Mouse (Mus musculus) liver, postnatal 0 days (tissue): ENCODE measurements around the gene Naa50. TPM values are rescaled to one million over a fixed set of nuclear protein-coding genes. Genes with fewer than 3 reads are reported as not detected.

Source experiments
- ATAC-seq: fragments of 200-750 bp; cut with Nextera tagmentation; 2 replicates; pipeline ENCODE4 v1.8.0; 2017; ENCODE audit warnings: mild to moderate bottlenecking, moderate library complexity
- DNase-seq: peaks from one replicate; pipeline ENCODE4 v3.0.0-alpha.2; 2016
- H3K27ac ChIP-seq: fragments of 300-500 bp; sonication (generic); 2 replicates; pipeline ENCODE4 v1.5.1; 2014; ENCODE audit warnings: antibody characterized with exemption, moderate library complexity, mild to moderate bottlenecking, low read depth
- H3K27me3 ChIP-seq: fragments of 300-500 bp; sonication (generic); 2 replicates; pipeline ENCODE4 v1.6.1; 2014; ENCODE audit warnings: low read length, control low read depth, mixed read lengths; ENCODE audit not compliant: insufficient read depth
- H3K36me3 ChIP-seq: fragments of 300-500 bp; sonication (generic); replicated peaks from 2 replicates; pipeline ENCODE4 v1.6.1; 2014; ENCODE audit warnings: mild to moderate bottlenecking, control low read depth, low read length, moderate library complexity, mixed read lengths; ENCODE audit not compliant: insufficient read depth
- H3K4me1 ChIP-seq: fragments of 300-500 bp; sonication (generic); 2 replicates; pipeline ENCODE4 v1.6.1; 2014; ENCODE audit warnings: antibody characterized with exemption, mild to moderate bottlenecking, control low read depth; ENCODE audit not compliant: insufficient read depth
- H3K4me2 ChIP-seq: fragments of 300-500 bp; sonication (generic); 2 replicates; pipeline ENCODE4 v1.6.1; 2014; ENCODE audit warnings: low read depth, mild to moderate bottlenecking, low read length, moderate library complexity, mixed read lengths
- H3K4me3 ChIP-seq: fragments of 300-500 bp; sonication (generic); 2 replicates; pipeline ENCODE4 v1.5.1; 2014; ENCODE audit warnings: low read depth, low read length
- H3K9ac ChIP-seq: fragments of 300-500 bp; sonication (generic); replicated peaks from 2 replicates; pipeline ENCODE4 v1.6.1; 2014; ENCODE audit warnings: mild to moderate bottlenecking, moderate library complexity
- H3K9me3 ChIP-seq: fragments of 300-500 bp; sonication (generic); 2 replicates; pipeline ENCODE4 v1.6.1; 2016; ENCODE audit warnings: mild to moderate bottlenecking, control low read depth, low read length, mixed read lengths
- CTCF ChIP-seq: sonication (generic); IDR thresholded peaks from 2 replicates; pipeline ENCODE4 v1.5.1; 2016; ENCODE audit warnings: antibody characterized with exemption, low read depth
- EP300 ChIP-seq: IDR thresholded peaks from 2 replicates; pipeline ENCODE4 v1.6.1; 2016; ENCODE audit warnings: antibody characterized with exemption, low read depth, mild to moderate bottlenecking
- WGBS: fragments of 180-500 bp; shearing (Covaris S2); extraction: QIAGEN DNeasy Blood & Tissue Kit; methylation state at CpG from one replicate; pipeline ENCODE4 v1.1.7; 2014; ENCODE audit not compliant: insufficient replicate concordance; 5-methylcytosine and 5-hydroxymethylcytosine counted together
- polyA plus RNA-seq: library from polyadenylated mRNA; unstranded; fragments of >200 nt; fragmentation: Nextera tagmentation; extraction: Ambion mirVana; gene quantifications from 2 replicates; pipeline ENCODE4 v1.2.1, GENCODE M21; 2015

Gene Naa50
- polyA plus RNA-seq = 39.7 and 46.5 TPM in 2 replicates

DNA sequence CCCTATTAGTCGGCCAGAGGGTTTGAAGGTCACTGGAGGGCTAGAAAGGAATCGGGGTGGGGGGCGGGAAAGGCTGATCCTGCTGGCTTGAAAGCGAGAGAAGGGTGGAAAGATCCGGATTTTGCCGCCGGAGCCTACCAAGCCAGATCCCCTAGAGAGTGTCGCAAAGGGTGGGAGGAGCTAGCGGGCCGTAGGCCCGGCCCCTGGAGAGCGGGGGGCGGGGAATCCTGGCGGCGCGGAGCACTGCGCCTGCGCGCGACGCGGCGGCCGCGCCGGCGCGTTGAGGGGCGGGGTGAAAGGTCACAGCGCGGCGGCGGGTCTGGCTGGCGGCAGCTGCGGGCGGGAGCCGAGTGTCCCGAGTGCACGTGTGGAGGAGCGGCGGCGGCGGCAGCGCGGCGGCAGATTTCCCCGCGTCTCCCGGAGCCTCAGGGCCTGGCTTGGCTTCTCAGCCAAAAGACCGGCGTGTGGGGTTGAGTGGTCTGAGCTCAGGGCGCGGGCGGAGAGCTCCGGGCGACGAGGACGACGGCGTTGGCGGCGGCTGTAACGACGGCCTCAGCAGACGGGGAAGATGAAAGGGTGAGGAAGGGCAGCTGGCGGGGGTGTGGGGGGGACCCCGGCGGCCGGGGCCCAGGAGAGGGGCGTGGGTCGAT is at the start of gene Naa50, which contains the start of gene Atp6v1a:
TSS of gene Naa50 (plus strand) at position 295 of the 650 bp plus-strand sequence.
TSS of gene Atp6v1a (minus strand) at position 170 of the 650 bp plus-strand sequence.
- Histone ChIP-seq H3K9ac (peak within 1 kb of the TSS; percentile 98), H3K9me3 (no peaks in the 10 kb centered on the region), H3K4me2 (peak within 1 kb of the TSS; percentile 96), H3K27me3 (no peaks in the 10 kb centered on the region), H3K4me3 (peak within 1 kb of the TSS; percentile 89), H3K4me1 (peaks cover 25% of the 10 kb centered on the region), H3K36me3 (no peaks in the 10 kb centered on the region), H3K27ac (peak within 1 kb of the TSS; percentile 99)
- ATAC-seq (peak; percentile 83), DNase-seq (peak; percentile 95)
- TF ChIP-seq EP300 (no peak), CTCF (no peak)
- under 1% methylated on average over 67 of the region's 71 CpGs for WGBS

DNA sequence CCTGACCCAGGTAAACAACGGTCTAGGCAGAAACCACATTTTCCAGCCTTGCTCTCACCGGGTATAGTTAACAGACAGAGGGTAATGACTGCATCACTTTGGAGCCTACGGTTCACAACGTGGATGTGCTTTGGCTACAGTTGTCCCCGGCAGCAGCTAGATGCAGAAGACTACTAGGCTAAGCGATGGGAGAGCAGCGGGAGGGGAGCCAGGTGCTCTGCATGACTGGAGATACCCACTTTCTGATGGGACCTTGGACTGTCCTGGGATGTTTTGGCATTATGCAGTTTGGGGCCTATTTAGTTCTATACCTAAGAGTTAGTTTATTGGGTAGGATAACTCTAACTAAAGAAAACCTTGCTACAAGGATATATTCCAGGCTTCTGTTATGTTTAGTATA is 40.3 kb upstream of the Naa50 start:
- H3K4me3 ChIP-seq = no peak overlapping the region
- H3K36me3 ChIP-seq = peaks cover 77% of the 10 kb centered on the region
- no peaks in the 10 kb centered on the region for H3K9me3 ChIP-seq
- no peak for ATAC-seq
- H3K27ac ChIP-seq = no peak overlapping the region
- H3K9ac ChIP-seq = no peak overlapping the region
- no peak overlapping the region for H3K4me2 ChIP-seq
- TF ChIP-seq CTCF = no peak
- no peak for TF ChIP-seq EP300
- no peak for DNase-seq
- H3K27me3 ChIP-seq = no peaks in the 10 kb centered on the region
- WGBS = 90% methylated on average over 7 of the region's 7 CpGs
- H3K4me1 ChIP-seq = no peaks in the 10 kb centered on the region

DNA sequence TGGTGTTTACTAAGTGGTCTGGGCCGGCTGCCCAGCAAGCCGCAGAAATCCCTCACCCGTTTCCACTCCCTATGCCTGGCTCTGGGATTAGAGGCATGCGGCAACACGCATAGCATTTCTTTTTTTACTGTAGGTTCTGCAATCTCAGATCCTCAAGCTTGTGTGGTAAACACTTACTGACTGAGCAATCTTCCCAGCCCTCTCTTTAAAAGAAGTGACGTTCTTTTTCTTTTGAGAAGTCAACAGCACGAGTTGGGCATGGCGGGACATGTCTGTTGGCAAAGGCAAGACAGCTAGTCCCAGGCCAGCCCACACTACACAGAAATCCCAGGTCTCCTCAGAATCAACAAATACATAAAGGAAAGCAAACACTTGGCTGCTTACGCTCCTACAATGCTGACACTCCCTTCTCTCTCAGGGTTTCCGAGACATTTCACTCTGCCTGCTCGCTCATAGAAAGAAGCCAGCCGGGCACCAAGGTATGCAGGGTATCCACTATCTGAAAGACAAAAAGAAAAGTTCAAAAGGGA is 38.4 kb upstream of the Naa50 start:
- H3K4me2 ChIP-seq = no peak overlapping the region
- no peak for DNase-seq
- no peak for ATAC-seq
- no peaks in the 10 kb centered on the region for H3K9me3 ChIP-seq
- peaks cover 71% of the 10 kb centered on the region for H3K36me3 ChIP-seq
- H3K27ac ChIP-seq = no peak overlapping the region
- no peaks in the 10 kb centered on the region for H3K4me1 ChIP-seq
- no peaks in the 10 kb centered on the region for H3K27me3 ChIP-seq
- WGBS = 90% methylated on average over 12 of the region's 12 CpGs
- TF ChIP-seq CTCF = no peak
- no peak for TF ChIP-seq EP300
- H3K9ac ChIP-seq = no peak overlapping the region
- H3K4me3 ChIP-seq = no peak overlapping the region

DNA sequence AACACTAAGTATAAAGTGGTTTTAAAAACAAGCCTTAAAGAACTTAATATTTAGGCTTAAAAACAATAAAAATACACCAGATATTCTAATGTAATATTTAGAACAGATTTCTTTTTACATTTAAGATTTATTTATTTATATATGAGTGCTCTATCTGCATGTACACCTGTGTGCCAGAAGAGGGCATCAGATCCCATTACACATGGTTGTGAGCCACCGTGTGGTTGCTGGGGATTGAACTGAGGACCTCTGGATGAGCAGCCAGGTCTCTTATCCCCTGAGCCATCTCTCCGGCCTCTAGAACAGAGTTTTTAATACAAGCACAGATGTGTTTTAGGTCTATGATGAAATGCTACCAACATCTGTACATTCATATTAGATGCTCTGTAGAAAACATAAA is 36.7 kb upstream of the Naa50 start:
- no peak overlapping the region for H3K4me2 ChIP-seq
- no peaks in the 10 kb centered on the region for H3K27me3 ChIP-seq
- TF ChIP-seq EP300 = no peak
- ATAC-seq (no peak), DNase-seq (no peak)
- H3K9ac ChIP-seq = no peak overlapping the region
- H3K27ac ChIP-seq = no peak overlapping the region
- no peaks in the 10 kb centered on the region for H3K9me3 ChIP-seq
- no peak overlapping the region for H3K4me3 ChIP-seq
- 89% methylated on average over 2 of the region's 2 CpGs for WGBS
- no peaks in the 10 kb centered on the region for H3K4me1 ChIP-seq
- peaks cover 75% of the 10 kb centered on the region for H3K36me3 ChIP-seq

DNA sequence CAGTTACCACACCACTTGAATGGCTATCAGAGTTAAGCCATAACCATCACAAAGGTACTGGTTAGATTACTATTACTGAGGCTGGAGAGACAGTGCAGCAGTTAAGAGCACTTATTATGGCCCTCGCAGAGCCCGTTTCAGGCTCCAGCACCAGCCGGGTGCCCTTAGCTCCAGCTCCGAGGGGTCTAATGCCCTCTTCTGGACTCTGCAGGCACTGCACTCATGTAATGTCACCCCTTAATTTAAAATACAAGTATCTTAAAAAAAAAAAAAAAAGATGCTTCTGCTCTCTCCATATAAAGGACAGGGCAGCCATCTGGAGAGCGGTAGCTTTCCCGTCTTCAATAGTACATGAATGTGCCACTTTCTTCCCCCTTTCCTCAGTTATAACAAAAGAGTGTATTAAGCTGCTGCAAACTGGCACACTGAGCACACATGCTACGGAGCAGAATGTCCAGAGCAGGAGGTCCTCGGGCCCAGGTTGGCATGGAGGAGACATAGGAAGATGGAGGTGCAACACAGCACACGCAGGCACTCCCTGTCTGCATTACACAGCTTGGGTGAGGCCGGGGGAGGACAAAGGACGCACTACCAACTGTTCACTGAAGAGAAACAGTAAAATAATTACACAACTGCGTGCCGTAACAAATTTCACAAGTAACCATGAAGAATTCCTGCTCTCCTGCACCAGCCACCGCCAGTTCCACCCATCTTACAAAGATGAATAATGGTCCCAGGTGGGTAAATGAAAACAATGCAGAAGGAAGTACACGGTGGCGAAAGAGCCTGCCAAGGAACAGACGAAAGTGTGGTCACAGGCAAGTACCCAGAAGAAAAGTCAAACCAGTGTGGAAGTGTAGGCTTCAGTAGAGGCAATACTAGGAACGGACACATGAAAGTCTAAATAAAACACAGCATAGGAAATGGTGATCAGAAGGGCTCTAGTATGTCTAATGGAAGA is 35.5 kb upstream of the Naa50 start:
- 78% methylated on average over 18 of the region's 18 CpGs for WGBS
- no peak for DNase-seq
- no peak for ATAC-seq
- Histone ChIP-seq H3K4me2 (no peak overlapping the region), H3K9ac (no peak overlapping the region), H3K36me3 (peaks cover 76% of the 10 kb centered on the region), H3K27me3 (no peaks in the 10 kb centered on the region), H3K4me1 (no peaks in the 10 kb centered on the region), H3K27ac (no peak overlapping the region), H3K4me3 (no peak overlapping the region), H3K9me3 (no peaks in the 10 kb centered on the region)
- TF ChIP-seq EP300 (no peak), CTCF (peak; percentile 24; the same call in 1 of the 2 replicates)

DNA sequence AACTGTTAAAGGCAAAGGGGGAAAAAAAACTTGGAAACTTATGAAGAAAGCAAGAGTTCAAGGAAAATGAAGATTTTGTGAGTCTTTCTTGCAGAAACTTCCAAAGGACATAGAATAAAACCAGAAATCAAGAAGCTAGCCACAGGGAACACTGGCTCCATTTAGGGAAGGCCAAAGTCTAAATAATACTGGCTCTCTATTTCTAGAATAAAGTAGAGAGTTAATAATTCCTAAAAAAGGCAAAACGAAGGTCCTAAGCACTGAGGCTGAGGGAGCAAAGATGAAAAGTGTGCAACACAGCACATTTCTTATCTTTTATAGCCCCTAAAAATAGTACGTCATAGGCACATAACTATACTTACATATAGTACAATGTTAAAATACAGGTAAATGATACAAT is 34.4 kb upstream of the Naa50 start:
- no peak for ATAC-seq

More for the DNA sequence above, 34.4 kb upstream of the Naa50 start:
- no peak overlapping the region for H3K27ac ChIP-seq
- no peak for DNase-seq
- WGBS = 74% methylated on average over 2 of the region's 2 CpGs
- TF ChIP-seq EP300 (no peak), CTCF (no peak)
- no peak overlapping the region for H3K4me2 ChIP-seq
- H3K4me3 ChIP-seq = no peak overlapping the region
- no peaks in the 10 kb centered on the region for H3K27me3 ChIP-seq
- no peak overlapping the region for H3K9ac ChIP-seq
- H3K4me1 ChIP-seq = no peaks in the 10 kb centered on the region
- H3K36me3 ChIP-seq = peaks cover 78% of the 10 kb centered on the region
- no peaks in the 10 kb centered on the region for H3K9me3 ChIP-seq
